In the genomic region with DNA sequence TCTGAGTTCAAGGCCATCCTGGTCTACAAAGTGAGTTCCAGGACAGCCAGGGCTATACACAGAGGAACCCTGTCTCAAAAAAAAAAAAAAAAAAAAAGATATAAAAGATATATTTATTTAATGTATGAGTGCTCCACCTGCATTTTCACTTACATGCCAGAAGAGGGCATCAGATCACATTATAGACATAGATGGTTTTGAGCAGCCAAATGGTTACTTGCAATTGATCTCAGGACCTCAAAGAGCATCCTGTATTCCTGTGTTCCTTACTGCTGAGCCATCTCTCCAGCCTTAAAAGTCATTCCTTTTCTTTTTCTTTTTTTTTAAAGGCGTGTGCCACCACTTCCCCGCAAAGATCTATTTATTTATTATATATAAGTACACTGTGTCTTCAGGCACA, we compare ENCODE assay signal across 9 mouse cellular contexts. TPM values are rescaled to one million over a fixed set of nuclear protein-coding genes. Genes with fewer than 3 reads are reported as not detected.
A peak's percentile ranks its signal among the peaks of the same experiment; 100 is the strongest.
DNase-seq lines count a peak whose midpoint lies in the region; ATAC-seq and TF ChIP-seq lines count a peak whose summit lies in the region.
"Had no signal": no experiment of that assay in that cellular context is flagged by ENCODE, and none has a peak within 500 bp of the region (broad histone marks: within the 10 kb centered on the region; RNA-seq: fewer than 3 reads in every experiment).

No protein-coding gene starts in this region.

- ATAC-seq in cerebellum, adult (ENCODE audit: insufficient number of reproducible peaks, low FRiP score, low TSS enrichment), result no peak
- ATAC-seq in megakaryocyte, adult 5-6 weeks (ENCODE audit: poor library complexity, severe bottlenecking), result peak; percentile 44; the same call in 1 of the 2 replicates

- DNase-seq in cerebellum, adult 8-10 months, result peak; percentile 9
- no peak for DNase-seq in left cerebral cortex, adult 2 months (ENCODE audit: extremely low spot score in 1 of 2, low spot score in 2 of 2)
- DNase-seq in left cerebral cortex, postnatal 4 days, result no peak
- DNase-seq in T-cell, adult 2 months (ENCODE audit: low spot score), result peak; percentile 19
- no peak for DNase-seq in spleen, postnatal 4 days (ENCODE audit: low spot score in 2 of 2)
- no peak for DNase-seq in right cerebral cortex, postnatal 36 days (ENCODE audit: low spot score in 2 of 2)

- TF ChIP-seq CTCF in left cerebral cortex, adult 2 months (IDR thresholded peaks at IDR 0.05), result peak; percentile 60

- no peak overlapping the region for H3K4me3 ChIP-seq in left cerebral cortex, adult 2 months
- H3K4me3 ChIP-seq: neural tube, embryonic 15.5 days had no signal

- intact Hi-C loops in left cerebral cortex, adult 2 months (cut with DNase I), result loop anchor here (5.0 kb wide), 3 partner anchors 80 to 180 kb away; partner anchors contain the start of genes Alkbh5, Smcr8, Tmem11 and Top3a
- intact Hi-C loops in left cerebral cortex, postnatal 4 days (cut with DNase I), result no loop called here

- no peak overlapping the region for H3K27ac ChIP-seq in left cerebral cortex, adult 2 months

RNA-seq across cellular contexts. Expression of gene Llgl1, which starts 2.0 kb away (rescaled TPM):
- total RNA-seq in left cerebral cortex, adult 2 months (2021), result 10 to 100 TPM; 37.8 to 37.9 TPM
- total RNA-seq in left cerebral cortex, postnatal 4 days (2021), result 10 to 100 TPM; 42.2 to 43.4 TPM
- total RNA-seq in megakaryocyte, adult 5-6 weeks (2015), result 6.4 and 6.6 TPM in 2 replicates
- 4.1 and 4.9 TPM in 2 replicates for total RNA-seq in megakaryocyte, adult 5-6 weeks (2017)

RNA-seq across cellular contexts. Expression of gene Flii, which starts 29.5 kb away (rescaled TPM):
- 10 to 100 TPM; 65.0 to 65.3 TPM for total RNA-seq in left cerebral cortex, adult 2 months (2021)
- total RNA-seq in left cerebral cortex, postnatal 4 days (2021), result 10 to 100 TPM; 92.3 to 92.6 TPM
- 115 and 144 TPM in 2 replicates for total RNA-seq in megakaryocyte, adult 5-6 weeks (2015)
- total RNA-seq in megakaryocyte, adult 5-6 weeks (2017), result 158 and 172 TPM in 2 replicates

RNA-seq across cellular contexts. Expression of gene Mief2, which starts 30.6 kb away (rescaled TPM):
- 10 to 100 TPM; 17.9 to 20.8 TPM for total RNA-seq in left cerebral cortex, adult 2 months (2021)
- 10 to 100 TPM; 29.9 to 30.5 TPM for total RNA-seq in left cerebral cortex, postnatal 4 days (2021)
- 3.3 and 3.7 TPM in 2 replicates for total RNA-seq in megakaryocyte, adult 5-6 weeks (2015)
- total RNA-seq in megakaryocyte, adult 5-6 weeks (2017), result 4.7 and 7.4 TPM in 2 replicates

Comparison
In these comparisons a context has a peak if more than half of its experiments do, and no peak if none do; other contexts are left out.
1. DNase-seq: peak in cerebellum, adult 8-10 months (single experiment) and T-cell, adult 2 months (single experiment); none in left cerebral cortex, adult 2 months (0 of 2), left cerebral cortex, postnatal 4 days (single experiment), spleen, postnatal 4 days (0 of 2) and right cerebral cortex, postnatal 36 days (0 of 2).
2. RNA of gene Llgl1, which starts 2.0 kb away (total RNA-seq): 42.2 to 43.4 TPM in left cerebral cortex, postnatal 4 days and 37.8 to 37.9 TPM in left cerebral cortex, adult 2 months; 4.1 to 6.6 TPM in megakaryocyte, adult 5-6 weeks; every median in the first group is over 4 times any median in the second.